Comparison of ENCODE assay signal across 19 mouse cellular contexts in the genomic region with DNA sequence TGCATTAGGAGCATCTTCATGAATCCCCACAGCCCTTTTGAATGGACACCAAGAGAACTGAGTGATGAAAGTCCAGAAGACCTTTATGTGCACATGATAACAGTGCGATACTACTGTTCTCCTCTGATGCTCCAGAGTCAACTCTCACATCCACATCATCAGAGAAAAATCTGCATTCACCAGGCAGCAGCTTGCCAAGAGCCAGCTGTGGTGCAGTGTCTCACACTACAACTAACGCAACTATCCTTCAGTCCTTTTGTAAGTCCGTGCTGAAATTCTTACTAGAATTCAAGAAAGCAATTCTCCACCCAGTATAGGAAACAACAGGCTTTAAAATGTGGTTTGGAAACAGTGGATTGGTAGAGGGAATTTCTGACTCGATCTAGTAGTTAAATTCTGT.
DNase-seq lines count a peak whose midpoint lies in the region; ATAC-seq and TF ChIP-seq lines count a peak whose summit lies in the region.
"Had no signal": no experiment of that assay in that cellular context is flagged by ENCODE, and none has a peak within 500 bp of the region (broad histone marks: within the 10 kb centered on the region; RNA-seq: fewer than 3 reads in every experiment).

No protein-coding gene starts in this region.

- no peak for TF ChIP-seq EP300 in lung, postnatal 0 days (IDR thresholded peaks at IDR 0.05)

- no peaks in the 10 kb centered on the region for H3K36me3 ChIP-seq in lung, embryonic 15.5 days
- H3K36me3 ChIP-seq in lung, postnatal 0 days (ENCODE audit: insufficient read depth, low read length), result no peaks in the 10 kb centered on the region
- H3K36me3 ChIP-seq in forebrain, embryonic 12.5 days (replicated peaks), result 0 out of 2 replicates have a peak, but pooled peaks cover 3% of the 10 kb centered on the region
- 0 out of 2 replicates have a peak, but pooled peaks cover 12% of the 10 kb centered on the region for H3K36me3 ChIP-seq in forebrain, postnatal 0 days (ENCODE audit: insufficient read depth)
- H3K36me3 ChIP-seq: embryonic facial prominence, embryonic 10.5 days had no signal

- TF ChIP-seq POLR2A in lung, adult 2 months (IDR thresholded peaks at IDR 0.05; ENCODE audit: borderline replicate concordance, extremely low read depth, low read depth, low read length), result no peak

- H3K9ac ChIP-seq in lung, embryonic 15.5 days, result no peak overlapping the region
- H3K9ac ChIP-seq in lung, postnatal 0 days (replicated peaks; ENCODE audit: low read depth), result no peak overlapping the region
- H3K9ac ChIP-seq in forebrain, embryonic 12.5 days, result no peak overlapping the region
- no peak overlapping the region for H3K9ac ChIP-seq in forebrain, postnatal 0 days
- H3K9ac ChIP-seq: embryonic facial prominence, embryonic 12.5 days had no signal

- H3K27ac ChIP-seq in lung, embryonic 15.5 days, result no peak overlapping the region
- H3K27ac ChIP-seq in lung, postnatal 0 days (ENCODE audit: low read length), result no peak overlapping the region
- H3K27ac ChIP-seq in forebrain, embryonic 12.5 days, result no peak overlapping the region
- H3K27ac ChIP-seq in forebrain, postnatal 0 days (ENCODE audit: low read depth, low read length), result no peak overlapping the region
- H3K27ac ChIP-seq: embryonic facial prominence, embryonic 10.5 days; embryonic facial prominence, embryonic 12.5 days had no signal

- no peak overlapping the region for H3K4me3 ChIP-seq in lung, embryonic 15.5 days
- H3K4me3 ChIP-seq in lung, adult 2 months (replicated peaks; ENCODE audit: extremely low read depth, low read depth, low read length), result no peak overlapping the region
- no peak overlapping the region for H3K4me3 ChIP-seq in lung, postnatal 0 days (ENCODE audit: low read depth, low read length)
- H3K4me3 ChIP-seq in forebrain, embryonic 12.5 days (replicated peaks), result no peak overlapping the region
- H3K4me3 ChIP-seq in forebrain, postnatal 0 days (ENCODE audit: low read depth, low read length), result no peak overlapping the region
- H3K4me3 ChIP-seq: embryonic facial prominence, embryonic 10.5 days; embryonic facial prominence, embryonic 12.5 days had no signal

- no peak for TF ChIP-seq CTCF in lung, adult 2 months (IDR thresholded peaks at IDR 0.05; ENCODE audit: insufficient read depth, low read length)
- TF ChIP-seq CTCF in lung, postnatal 0 days (IDR thresholded peaks at IDR 0.05), result no peak
- TF ChIP-seq CTCF in forebrain, postnatal 0 days (IDR thresholded peaks at IDR 0.05; ENCODE audit: low read depth), result no peak

- DNase-seq in lung, adult 2 months, result no peak
- peak; percentile 44 for DNase-seq in lung, postnatal 0 days (ENCODE audit: low spot score)
- DNase-seq in lung, postnatal 10 days, result peak; percentile 19
- DNase-seq in lung, postnatal 4 days, result peak; percentile 13 to 64
- no peak for DNase-seq in forebrain, postnatal 0 days
- DNase-seq: adrenal gland, adult 2 months; adrenal gland, postnatal 14 days; adrenal gland, postnatal 36 days; cerebellum, adult 11-12 months; cerebellum, adult 2 months; cerebellum, adult 9-10 months; cerebellum, postnatal 10 days; cerebellum, postnatal 25 days had no signal

- no peak overlapping the region for H3K4me2 ChIP-seq in lung, embryonic 15.5 days
- no peak overlapping the region for H3K4me2 ChIP-seq in lung, postnatal 0 days (replicated peaks; ENCODE audit: low read depth, low read length)
- no peak overlapping the region for H3K4me2 ChIP-seq in forebrain, embryonic 12.5 days
- no peak overlapping the region for H3K4me2 ChIP-seq in forebrain, postnatal 0 days (ENCODE audit: low read depth)
- H3K4me2 ChIP-seq: embryonic facial prominence, embryonic 12.5 days had no signal

- no peaks in the 10 kb centered on the region for H3K27me3 ChIP-seq in lung, embryonic 15.5 days
- H3K27me3 ChIP-seq in lung, postnatal 0 days (replicated peaks; ENCODE audit: insufficient read depth, low read length), result no peaks in the 10 kb centered on the region
- no peaks in the 10 kb centered on the region for H3K27me3 ChIP-seq in forebrain, embryonic 12.5 days
- no peaks in the 10 kb centered on the region for H3K27me3 ChIP-seq in forebrain, postnatal 0 days (ENCODE audit: insufficient read depth, low read length)
- H3K27me3 ChIP-seq: embryonic facial prominence, embryonic 12.5 days had no signal

- H3K4me1 ChIP-seq in lung, embryonic 15.5 days, result no peaks in the 10 kb centered on the region
- H3K4me1 ChIP-seq in lung, adult 2 months (ENCODE audit: control insufficient read depth, insufficient read depth, low read length), result no peaks in the 10 kb centered on the region
- no peaks in the 10 kb centered on the region for H3K4me1 ChIP-seq in lung, postnatal 0 days (ENCODE audit: insufficient read depth, low read depth, low read length)
- H3K4me1 ChIP-seq in forebrain, embryonic 12.5 days, result peaks cover 3% of the 10 kb centered on the region; the same call in 1 of the 2 replicates
- H3K4me1 ChIP-seq in forebrain, postnatal 0 days (ENCODE audit: insufficient read depth), result no peaks in the 10 kb centered on the region
- H3K4me1 ChIP-seq: embryonic facial prominence, embryonic 10.5 days; embryonic facial prominence, embryonic 12.5 days had no signal

- peak; percentile 52; the same call in 1 of the 2 replicates for ATAC-seq in lung, embryonic 15.5 days (ENCODE audit: borderline replicate concordance, extremely low read depth, low FRiP score, low TSS enrichment)
- peak; percentile 37; the same call in 1 of the 2 replicates for ATAC-seq in lung, postnatal 0 days
- no peak for ATAC-seq in forebrain, embryonic 12.5 days (ENCODE audit: low FRiP score)
- no peak for ATAC-seq in forebrain, postnatal 0 days
- ATAC-seq: forebrain, embryonic 14.5 days; forebrain, embryonic 16.5 days had no signal

- no peaks in the 10 kb centered on the region for H3K9me3 ChIP-seq in lung, embryonic 15.5 days
- H3K9me3 ChIP-seq in lung, postnatal 0 days (ENCODE audit: low read length), result no peaks in the 10 kb centered on the region
- no peaks in the 10 kb centered on the region for H3K9me3 ChIP-seq in forebrain, embryonic 12.5 days
- H3K9me3 ChIP-seq in forebrain, postnatal 0 days (ENCODE audit: low read length), result no peaks in the 10 kb centered on the region
- H3K9me3 ChIP-seq: embryonic facial prominence, embryonic 10.5 days; embryonic facial prominence, embryonic 12.5 days had no signal

- WGBS in lung, embryonic 15.5 days, result 57% methylated on average over 4 of the region's 4 CpGs
- WGBS in lung, adult 2 months, result 74% methylated on average over 4 of the region's 4 CpGs
- WGBS in lung, postnatal 0 days, result 60% methylated on average over 4 of the region's 4 CpGs
- 90% methylated on average over 4 of the region's 4 CpGs for WGBS in forebrain, embryonic 12.5 days
- 88% methylated on average over 4 of the region's 4 CpGs for WGBS in forebrain, postnatal 0 days

Comparison
In these comparisons a context has a peak if more than half of its experiments do, and no peak if none do; other contexts are left out.
1. DNase-seq: peak in lung, postnatal 0 days (single experiment), lung, postnatal 10 days (single experiment) and lung, postnatal 4 days (2 of 2); none in lung, adult 2 months (single experiment) and forebrain, postnatal 0 days (single experiment).
2. ATAC-seq: peak in lung, embryonic 15.5 days (single experiment) and lung, postnatal 0 days (single experiment); none in forebrain, embryonic 12.5 days (single experiment) and forebrain, postnatal 0 days (single experiment).